Mouse (Mus musculus) left cerebral cortex, adult 8-10 months (tissue): ENCODE measurements around the gene Nt5c3b. TPM values are rescaled to one million over a fixed set of nuclear protein-coding genes. Genes with fewer than 3 reads are reported as not detected.

Experiments used
- DNase-seq, 2 experiments: peaks; one replicate each; pipeline ENCODE4 v3.0.0; 2022; ENCODE audit warnings: low spot score in 2 of 2
- total RNA-seq, 4 experiments: library from RNA; stranded (reverse); gene quantifications; 2 replicates each; pipeline ENCODE4 v1.2.4; 2022

The Nt5c3b gene
- total RNA-seq, 4 experiments from 2014 or later: 46.9 to 52.6 (median 50.0) TPM

DNA sequence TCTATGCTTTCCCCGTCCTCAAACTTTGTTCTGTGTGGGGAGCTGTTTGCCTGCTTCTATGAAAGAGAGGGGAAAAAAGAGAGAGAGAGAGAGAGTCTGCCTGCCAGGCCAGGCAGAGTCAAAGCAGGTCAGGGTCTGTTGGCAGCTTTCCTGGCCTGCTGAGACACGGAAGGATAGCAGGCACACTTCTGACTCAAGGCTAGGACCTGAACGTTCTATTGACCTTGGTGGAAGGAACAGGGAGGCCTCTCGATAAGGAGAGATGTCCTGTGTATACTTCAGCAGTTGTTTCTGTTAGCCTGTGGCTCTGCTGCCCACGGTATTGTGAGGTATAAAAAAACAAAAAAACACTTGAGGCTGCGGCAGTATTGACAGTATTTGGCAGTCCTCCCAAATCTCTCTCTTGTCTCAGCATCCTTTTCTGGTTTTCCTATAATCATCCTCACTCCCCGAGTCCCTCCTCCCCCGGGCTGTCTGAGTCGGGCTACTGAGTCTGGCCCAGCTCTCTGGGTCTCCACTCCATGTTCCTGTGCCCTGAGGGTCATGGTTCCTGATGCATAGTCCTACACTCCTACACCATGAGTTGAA, 12.9 kb downstream of the Nt5c3b start:
- DNase-seq: no peak

DNA sequence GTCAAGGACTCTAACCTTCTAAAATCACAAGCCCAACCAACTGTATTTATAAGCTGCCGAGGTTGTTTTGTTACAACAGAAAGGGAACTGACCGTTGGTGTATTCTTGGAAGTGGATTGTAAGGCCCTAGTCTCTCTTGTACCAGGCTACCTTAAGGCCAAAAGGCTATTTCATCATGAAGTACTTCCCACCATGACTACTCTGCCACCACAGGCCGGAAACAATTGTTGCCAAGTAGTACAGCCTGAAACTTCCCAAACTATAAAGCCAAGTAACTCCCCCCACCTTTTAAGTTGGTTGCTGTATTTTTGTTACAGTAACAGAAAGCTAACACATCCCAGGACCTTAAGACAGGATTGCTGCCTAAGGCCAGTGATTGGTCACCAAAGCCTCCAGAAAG, 14.8 kb downstream of the Nt5c3b start:
- no peak for DNase-seq

DNA sequence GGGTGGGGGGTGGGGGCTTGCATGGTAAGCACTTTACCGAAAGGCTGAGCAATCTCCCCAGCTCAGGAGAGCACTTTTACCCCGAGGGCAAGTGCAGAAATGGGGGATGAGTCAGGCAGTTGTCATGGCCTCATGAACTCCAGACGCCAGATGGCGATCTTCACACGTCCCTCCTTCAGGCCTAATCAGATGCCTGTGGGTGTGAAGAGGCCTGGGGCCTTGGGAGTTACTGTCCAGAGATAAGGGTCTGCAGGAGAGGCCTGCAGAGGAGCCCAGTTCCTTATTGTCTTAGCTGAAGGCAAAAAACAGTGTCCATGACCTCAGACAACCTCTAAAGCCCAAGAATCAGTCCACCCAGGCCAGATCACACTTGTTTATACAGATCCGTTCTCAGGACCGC, 15.8 kb downstream of the Nt5c3b start:
- peak in 1 of 2 experiments; percentile 53 for DNase-seq

DNA sequence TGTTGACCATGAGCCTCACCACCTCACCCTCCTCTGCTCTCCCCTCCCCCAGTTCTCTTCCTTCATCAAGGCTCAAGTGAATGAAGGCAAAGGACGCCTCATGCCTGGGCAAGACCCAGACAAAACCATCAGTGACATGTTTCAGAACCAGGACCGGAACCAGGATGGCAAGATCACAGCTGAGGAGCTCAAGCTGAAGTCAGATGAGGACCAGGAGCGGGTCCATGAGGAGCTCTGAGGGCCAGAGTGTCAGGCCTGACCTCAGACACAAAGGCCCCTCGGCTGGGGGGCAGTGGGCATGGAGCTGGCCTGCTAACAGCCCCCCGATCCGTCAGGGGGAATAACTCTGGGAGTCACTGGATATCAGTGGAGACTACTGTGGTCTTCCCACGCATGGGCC, 17.8 kb downstream of the Nt5c3b start:
- no peak for DNase-seq

DNA sequence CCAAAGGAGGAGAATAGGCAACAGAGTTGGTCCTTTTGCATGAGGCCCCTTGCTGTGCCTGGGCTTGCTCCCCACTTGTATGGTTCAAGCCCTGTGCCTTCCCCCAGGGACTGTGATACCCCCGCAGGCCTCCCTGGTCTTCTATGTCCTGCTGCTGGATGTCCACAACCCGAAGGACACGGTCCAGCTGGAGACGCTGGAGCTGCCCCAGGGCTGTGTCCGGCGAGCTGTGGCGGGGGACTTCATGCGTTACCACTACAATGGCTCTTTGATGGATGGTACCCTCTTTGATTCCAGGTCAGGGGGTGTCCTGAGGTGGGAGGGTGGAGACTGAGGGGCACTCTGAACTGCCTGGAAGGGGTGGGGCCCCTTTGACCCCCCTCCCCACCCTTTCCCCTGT, 20.1 kb downstream of the Nt5c3b start:
- no peak for DNase-seq

DNA sequence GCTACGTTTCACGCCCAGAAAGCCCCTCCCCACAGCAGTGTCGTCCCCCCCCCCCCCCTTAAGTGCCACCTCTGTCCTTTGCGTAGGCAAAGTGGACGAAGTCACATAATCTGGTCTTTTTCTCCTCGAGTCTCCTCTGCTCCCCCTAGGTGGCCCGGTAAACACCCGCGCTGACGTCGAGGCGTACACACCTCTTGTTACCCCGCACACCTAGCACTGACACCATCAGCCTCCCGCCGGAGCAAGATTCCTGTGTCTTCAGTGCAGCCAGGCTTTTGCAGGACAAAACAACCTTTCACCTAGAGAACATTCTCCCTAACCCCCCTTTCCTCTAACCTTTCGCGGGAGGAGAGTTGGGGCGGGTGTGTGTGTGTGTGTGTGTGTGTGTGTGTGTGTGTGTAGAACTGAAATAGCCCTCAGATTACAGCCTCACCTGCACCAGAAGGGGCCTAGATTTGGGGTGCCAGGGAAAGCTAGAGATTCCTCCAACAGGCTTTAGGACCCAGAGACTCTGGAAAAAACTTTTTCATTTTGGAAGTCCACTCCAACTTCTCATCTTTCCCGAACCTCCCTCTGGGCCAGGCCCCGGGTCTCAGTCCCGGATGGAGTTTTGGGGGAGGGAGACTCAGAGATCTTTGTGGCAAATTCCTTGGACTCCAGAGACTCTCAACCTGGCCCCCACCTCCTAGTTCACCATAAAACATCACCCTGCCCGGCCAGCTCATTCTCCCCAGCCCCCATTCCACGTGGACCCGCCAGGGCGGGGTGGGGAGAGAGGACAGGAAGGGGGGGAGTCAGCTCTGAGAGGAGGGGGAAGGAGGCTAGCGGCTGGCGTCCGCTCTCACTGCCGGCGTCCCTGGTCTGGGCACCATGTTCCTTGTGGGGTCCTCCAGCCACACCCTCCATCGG, 26.4 kb downstream of the Nt5c3b start, which contains the start of gene Fkbp10:
TSS of gene Fkbp10 (plus strand) at position 784 of the 909 bp plus-strand sequence.
- no peak for DNase-seq

DNA sequence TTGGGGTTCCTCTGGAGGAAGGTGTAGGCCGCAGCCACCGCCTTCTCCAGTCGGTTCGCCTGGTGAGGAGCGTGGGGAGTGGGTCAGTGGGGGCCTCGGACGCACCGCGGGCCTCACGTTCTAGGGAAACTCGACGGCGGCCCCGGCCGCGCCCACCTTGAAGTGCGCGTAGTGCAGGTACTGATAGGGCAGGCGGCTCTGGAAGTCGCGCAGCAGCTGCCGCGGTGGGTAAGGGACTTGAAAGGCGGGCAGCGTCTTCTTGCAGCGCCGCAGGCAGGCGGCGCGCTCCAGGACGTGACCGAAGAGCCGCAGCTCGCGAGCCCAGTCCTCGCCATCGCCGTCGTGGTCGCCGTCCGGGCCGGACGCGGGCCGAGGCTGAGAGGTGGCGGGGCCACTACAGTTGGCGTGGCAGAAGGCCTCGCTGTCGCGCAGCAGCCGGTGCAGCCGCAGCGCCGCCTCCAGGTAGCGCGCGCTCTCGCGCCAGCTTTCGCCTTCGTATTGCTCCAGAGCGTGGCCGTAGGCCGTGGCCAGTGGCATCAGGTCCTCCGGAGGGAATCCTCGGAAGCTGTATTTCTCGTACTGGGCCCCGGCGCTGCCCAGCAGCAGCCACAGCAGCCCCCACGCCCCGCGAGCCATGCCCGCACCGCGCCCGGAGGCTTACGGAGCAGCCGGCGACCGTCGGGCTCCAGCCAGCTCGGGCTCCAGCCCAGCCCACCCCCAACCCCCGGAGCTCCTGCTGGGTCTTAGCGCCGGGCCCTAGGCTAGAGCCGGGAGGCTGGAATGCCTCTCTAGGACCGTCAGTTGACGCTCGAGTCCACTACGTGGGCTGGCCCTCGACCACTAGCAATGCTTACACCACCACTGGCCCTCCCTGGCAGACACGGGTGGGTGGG, 27.3 kb downstream of the Nt5c3b start, which contains the start of gene P3h4:
TSS of gene P3h4 (minus strand) at position 816 of the 893 bp plus-strand sequence.
- no peak for DNase-seq

DNA sequence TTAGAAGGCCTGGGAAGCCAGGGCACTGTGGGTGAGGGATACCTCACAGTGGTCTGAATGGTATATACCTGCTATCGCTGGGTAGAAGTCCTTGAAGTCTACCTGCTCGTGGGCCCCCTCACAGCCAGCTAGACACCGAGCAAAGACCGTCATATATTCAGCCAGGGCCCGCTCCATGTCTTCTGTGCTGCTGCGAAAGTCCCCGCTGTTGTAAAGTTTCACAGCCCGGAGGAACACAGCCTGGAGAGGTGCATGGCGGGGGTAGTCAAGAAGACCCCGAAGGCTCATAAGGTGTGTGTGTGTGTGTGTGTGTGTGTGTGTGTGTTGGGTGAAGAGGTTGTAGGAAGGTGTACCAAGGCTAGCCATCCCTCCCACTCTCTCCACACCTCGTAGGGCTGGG, 28.1 kb downstream of the Nt5c3b start:
- no peak for DNase-seq

DNA sequence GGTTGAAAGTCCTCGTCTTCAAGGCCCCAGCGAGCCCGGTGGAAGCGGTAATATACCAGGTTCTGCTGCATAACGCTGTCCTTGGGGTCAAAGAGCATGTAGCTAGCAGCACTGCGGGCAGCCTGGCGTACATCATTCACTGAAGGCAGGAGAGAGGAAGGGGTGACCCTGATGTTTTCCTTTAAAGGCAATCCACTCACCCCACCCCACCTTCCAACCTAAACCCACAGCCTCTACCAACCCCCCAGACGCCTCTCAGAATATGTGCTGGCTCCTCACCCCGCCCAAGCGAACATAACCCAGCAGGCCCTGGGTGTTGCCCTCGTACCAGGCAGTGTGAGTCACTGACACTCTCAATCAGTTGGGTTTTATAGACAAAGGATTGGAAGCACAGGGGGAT, 29.9 kb downstream of the Nt5c3b start:
- no peak for DNase-seq

DNA sequence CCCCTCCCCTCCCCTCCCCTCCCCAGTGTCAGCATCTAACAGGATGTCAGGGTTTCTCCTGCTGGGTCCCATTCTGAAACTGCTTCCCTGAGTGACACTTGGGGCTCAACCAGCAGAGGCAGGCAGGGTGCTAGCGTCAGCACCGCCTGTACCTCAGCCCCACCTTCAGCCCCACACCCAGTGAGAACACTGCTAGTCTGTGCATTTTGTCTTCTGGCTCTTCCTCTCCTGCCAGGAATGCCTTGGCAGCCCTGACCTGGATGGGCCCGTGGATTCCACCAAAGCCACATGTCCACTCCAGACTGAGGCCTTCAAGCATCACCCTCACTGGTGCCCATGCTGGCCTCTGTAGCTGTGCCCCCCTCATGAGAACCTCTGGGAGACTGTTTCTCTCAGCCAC, 31.9 kb downstream of the Nt5c3b start:
- no peak for DNase-seq

DNA sequence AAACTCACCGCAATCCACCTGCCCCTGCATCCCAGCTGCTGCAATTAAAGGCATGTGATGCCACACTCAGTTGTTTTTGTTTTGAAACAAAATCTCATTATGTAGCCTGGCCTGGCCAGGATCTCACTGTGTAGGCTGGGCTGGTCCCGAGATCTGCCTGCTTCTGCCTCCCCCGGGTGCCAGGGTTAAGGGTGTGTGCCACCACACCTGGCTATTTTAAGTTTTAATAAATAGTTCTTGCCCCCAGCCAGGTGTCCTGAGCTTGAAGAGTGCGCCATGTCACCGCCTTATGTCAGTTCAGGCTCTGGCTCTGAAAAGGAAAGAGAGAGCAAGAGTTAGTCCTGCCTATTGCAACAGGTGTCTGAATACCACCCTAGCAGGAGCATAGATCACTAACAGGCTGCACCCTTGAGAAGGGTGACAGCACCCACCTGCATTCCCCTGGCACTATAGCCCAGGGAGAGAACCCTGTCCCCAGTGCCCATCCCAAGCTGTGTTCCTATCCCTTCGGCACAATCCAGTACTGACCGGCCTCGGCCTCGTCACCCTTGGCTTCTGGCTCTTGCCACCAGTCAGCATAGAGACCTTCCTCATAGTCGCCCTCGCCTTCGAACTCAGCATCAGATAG, 32.7 kb downstream of the Nt5c3b start:
- DNase-seq: no peak

DNA sequence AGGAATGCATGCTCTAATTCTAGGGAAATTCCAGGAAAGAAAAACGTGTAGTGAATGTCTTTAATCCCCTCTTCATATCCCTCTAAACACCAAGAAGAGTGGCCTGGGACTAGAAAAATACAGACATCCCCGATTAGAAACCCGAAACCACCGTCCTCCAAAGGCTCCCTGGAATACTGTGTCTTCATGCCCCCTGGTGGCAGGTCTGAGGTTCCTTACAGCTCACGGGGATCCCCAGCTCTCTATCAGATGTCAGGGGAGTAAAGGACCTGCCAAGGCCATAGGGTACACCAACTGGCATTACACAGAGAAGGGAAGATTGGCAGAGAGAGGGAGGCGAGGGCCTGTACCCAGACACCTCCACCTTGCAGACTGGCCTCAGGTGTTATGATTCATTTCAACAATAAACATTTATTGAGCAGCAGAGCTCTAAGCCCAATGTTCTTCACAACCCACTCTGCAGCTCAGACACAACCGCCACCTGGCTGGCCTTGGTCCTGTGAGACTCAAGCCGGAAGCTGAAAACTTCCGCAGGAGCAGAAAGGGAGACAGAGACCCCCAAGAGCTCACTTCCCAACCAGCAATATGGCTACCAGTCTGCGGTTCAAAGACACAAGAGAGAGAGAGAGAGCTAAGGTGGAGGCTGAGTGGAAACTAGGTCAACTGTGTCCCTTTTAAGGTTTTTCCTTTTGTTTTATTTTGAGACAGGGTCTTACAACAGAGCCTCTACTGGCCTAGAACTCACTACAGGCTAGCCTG, 33.4 kb downstream of the Nt5c3b start:
- DNase-seq: no peak

DNA sequence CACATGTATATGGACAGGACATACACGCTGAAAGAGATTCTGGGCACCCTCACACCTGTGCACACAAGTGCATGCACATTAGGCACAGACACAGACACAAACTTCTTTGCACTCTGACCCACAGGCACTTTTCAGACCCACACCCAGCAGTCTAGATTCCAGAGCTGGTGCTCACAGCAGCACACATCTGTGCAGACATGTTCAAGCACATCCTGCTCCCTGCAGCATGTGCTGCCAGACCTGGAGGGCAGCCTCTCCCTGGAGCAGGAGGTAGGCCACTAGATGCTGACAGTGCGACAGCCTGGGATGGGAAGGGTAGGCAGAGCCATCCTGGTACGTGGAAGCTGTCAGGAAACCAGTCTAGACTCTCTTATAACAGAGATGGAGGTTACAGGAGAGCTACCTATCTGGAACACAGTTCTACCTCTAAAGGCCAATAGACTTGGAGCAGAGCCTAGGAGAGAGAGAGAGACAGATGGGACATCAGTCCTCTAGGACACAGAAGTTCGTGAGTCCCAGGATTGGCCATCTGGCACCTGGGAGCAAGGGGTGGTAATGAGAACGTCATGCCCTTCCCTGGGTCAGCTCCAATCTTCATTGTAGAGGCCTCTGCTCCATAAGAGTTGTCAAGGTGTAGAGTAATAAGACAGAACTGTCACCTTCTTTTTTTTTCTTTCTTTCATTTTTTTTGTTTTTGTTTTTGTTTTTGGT, 34.5 kb downstream of the Nt5c3b start:
- DNase-seq: no peak

DNA sequence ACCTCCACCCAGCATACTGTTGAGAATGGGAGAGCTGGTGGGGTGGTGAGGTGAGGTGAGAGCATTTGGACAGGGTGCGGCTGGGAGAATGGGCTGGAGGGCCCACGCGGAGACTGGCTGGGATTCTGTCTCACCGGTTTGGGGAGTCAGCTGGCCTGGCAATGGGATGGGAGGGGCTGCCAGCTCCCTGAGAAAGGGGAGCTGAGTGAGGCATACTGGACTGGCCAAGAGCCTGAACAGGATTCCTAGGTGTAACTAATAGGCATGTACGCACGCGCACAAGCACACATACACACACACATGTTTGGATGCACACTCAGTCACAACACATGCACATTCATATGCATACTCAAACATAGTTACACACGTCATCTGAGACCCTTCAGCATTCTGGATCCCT, 35.3 kb downstream of the Nt5c3b start:
- no peak for DNase-seq

DNA sequence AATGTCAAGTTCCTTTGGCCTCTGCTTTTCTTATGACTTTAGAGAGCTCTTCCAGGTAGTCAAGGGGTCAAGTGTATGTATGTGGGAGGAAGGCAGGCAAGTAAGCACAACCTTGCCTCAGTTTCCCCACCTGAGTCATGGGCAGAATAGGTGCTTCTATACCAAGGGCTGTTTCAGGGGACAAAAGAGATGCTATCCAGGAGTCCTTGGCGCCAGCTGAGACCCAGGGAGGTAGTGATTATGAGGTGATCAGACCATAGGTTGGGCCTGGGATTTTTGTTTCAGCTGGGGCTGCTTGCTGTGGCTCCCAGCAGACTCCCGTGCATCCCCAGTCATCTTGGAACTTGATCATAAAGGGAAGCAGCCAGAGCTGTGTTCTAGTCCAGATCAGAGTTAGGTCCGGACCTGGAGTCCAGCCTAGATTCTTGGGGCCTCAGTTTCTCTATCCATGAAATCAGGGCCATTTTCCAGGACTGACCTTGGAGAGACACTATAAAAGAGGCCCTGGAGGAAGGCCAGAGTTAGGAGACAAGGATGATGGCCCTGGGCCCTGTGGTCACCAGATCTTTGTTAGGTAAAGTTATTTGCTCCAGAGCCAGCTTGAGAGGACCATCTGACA, 37.0 kb downstream of the Nt5c3b start:
- DNase-seq: no peak

DNA sequence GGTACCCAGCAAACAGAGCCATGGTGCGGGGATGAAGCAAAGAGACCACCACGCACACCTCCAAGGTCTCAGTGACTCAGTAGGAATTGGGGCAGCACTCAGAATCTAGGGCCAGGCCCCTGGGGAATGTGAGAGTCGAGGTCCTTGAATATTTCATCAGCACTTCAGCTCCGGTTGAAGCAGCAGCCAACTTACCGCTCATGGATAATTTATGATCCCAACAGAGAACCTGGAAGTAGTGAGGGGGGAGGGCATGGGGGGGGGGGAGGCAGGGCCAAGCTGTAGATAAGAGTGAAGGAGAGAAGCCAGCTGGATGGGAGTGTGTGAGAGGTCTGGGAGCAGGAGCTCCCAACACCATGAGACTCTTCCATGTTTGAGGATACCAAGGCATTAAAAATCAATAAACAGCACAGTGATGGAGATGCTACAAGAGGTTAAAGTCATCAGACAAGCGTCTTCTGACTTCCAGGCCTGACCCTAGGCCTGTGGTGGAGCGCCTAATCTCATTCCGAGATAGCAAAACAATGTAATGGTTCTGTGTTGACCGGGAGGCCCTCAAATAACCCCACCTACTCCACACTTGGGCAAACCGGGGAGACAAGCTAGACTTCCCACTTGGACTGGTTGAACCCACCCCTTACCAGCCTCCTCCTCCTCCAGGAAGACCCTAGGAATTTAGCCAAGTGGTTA, 38.0 kb downstream of the Nt5c3b start:
- no peak for DNase-seq

DNA sequence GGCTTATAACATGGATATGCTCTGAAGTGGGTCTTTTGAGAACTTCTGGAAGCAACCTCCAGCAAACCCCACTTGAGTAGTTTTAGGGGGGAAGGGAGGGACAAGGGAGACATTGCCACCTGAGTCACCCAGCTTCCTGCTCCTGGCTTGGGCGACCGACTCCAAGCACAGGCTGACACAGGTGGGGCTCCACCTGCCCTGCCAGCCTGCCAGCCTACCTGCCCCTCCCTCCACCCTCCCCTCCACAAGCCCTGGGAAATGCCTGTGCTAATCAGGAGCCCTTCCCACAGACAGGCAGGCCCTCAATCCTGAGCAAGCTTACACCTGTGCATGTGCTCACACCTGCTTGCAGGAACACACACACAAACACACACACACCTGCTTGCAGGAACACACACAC, 38.9 kb downstream of the Nt5c3b start:
- DNase-seq: no peak

DNA sequence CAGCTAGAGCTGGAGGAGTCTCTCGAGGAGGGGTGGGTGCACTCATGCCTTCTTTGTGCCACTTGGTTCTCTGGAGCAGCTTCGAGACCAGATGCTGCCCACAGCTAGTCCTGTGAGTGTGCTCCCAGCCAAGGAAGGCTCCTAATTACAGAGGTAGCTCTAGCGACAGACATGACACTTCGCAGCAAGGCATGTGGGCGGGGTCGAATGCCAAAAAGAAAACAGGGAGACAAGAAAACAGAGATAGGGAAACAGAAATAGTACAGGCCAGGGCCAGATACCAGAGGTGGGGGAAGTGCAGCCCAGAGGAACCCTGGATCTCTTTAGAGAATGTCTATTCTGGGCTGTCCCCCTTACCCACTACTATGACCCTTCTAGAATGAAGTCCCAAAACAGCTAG, 39.4 kb downstream of the Nt5c3b start:
- no peak for DNase-seq

DNA sequence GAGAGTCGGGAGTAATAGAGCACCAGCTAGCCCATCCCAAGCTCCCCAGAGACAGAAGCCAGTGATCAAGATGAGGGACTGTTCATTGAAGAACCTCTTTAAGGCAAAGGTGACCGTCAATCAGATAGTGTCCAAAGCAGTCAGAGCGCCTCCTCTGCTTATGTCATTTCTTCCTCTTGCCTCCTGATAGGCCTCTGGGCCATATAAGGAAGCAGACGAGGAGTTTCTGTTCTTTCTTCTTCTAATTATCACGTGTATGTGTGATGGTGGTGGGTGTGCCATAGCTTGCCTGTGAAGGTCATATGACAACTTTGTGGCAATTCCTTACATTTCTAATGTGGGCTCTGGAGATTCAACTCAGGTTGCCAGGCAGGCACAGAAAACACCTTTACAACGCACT, 40.8 kb downstream of the Nt5c3b start:
- no peak for DNase-seq
